Mouse (Mus musculus) midbrain, postnatal 0 days (tissue): ENCODE results near the gene Pacsin2. TPM values are rescaled to one million over a fixed set of nuclear protein-coding genes. Genes with fewer than 3 reads are reported as not detected.

ENCODE experiments used
- ATAC-seq: fragments of 200-750 bp; cut with Nextera tagmentation; 2 replicates; pipeline ENCODE4 v1.8.0; 2017; ENCODE audit warnings: moderate number of reproducible peaks, mild to moderate bottlenecking, moderate TSS enrichment, moderate library complexity; ENCODE audit not compliant: low FRiP score
- DNase-seq: peaks from one replicate; pipeline ENCODE4 v3.0.0-alpha.2; 2015; ENCODE audit warnings: low spot score
- H3K27ac ChIP-seq: fragments of 300-500 bp; sonication (generic); 2 replicates; pipeline ENCODE4 v1.5.1; 2014; ENCODE audit warnings: low read depth, mild to moderate bottlenecking, low read length, mixed read lengths
- H3K27me3 ChIP-seq: fragments of 300-500 bp; sonication (generic); 2 replicates; pipeline ENCODE4 v1.6.1; 2014; ENCODE audit warnings: low read length, control low read depth, mixed read lengths; ENCODE audit not compliant: insufficient read depth
- H3K36me3 ChIP-seq: fragments of 300-500 bp; sonication (generic); 2 replicates; pipeline ENCODE4 v1.6.1; 2014; ENCODE audit warnings: low read length, control low read depth, mixed read lengths; ENCODE audit not compliant: insufficient read depth
- H3K4me1 ChIP-seq: fragments of 300-500 bp; sonication (generic); 2 replicates; pipeline ENCODE4 v1.6.1; 2014; ENCODE audit warnings: mild to moderate bottlenecking, control low read depth, antibody characterized with exemption, low read length, mixed read lengths; ENCODE audit not compliant: insufficient read depth
- H3K4me2 ChIP-seq: fragments of 300-500 bp; sonication (generic); 2 replicates; pipeline ENCODE4 v1.6.1; 2014; ENCODE audit warnings: low read depth, mild to moderate bottlenecking, low read length, mixed read lengths; ENCODE audit not compliant: poor library complexity, severe bottlenecking
- H3K4me3 ChIP-seq: fragments of 300-500 bp; sonication (generic); 2 replicates; pipeline ENCODE4 v1.5.1; 2014; ENCODE audit warnings: low read depth, mild to moderate bottlenecking, low read length, moderate library complexity
- H3K9ac ChIP-seq: fragments of 300-500 bp; sonication (generic); replicated peaks from 2 replicates; pipeline ENCODE4 v1.6.1; 2014; ENCODE audit warnings: mild to moderate bottlenecking, low read length, moderate library complexity, mixed read lengths; ENCODE audit not compliant: poor library complexity, severe bottlenecking
- H3K9me3 ChIP-seq: fragments of 300-500 bp; sonication (generic); 2 replicates; pipeline ENCODE4 v1.6.1; 2016; ENCODE audit warnings: low read length, control low read depth
- CTCF ChIP-seq: IDR thresholded peaks from 2 replicates; pipeline ENCODE4 v1.5.1; 2016; ENCODE audit warnings: antibody characterized with exemption, mild to moderate bottlenecking
- WGBS: fragments of 180-500 bp; shearing (Covaris S2); extraction: QIAGEN DNeasy Blood & Tissue Kit; methylation state at CpG from one replicate; pipeline ENCODE4 v1.1.7; 2014; 5-methylcytosine and 5-hydroxymethylcytosine counted together
- polyA plus RNA-seq: library from polyadenylated mRNA; unstranded; fragments of >200 nt; fragmentation: Nextera tagmentation; extraction: Ambion mirVana; gene quantifications from 2 replicates; pipeline ENCODE4 v1.2.1, GENCODE M21; 2015
- total RNA-seq: library from RNA; depleted of rRNA; stranded (reverse); fragments of >200 nt; gene quantifications from 2 replicates; pipeline ENCODE4 v1.2.3, GENCODE M21; 2014

Pacsin2 gene
- total and polyA plus RNA-seq, 2 experiments from 2014 or later, result 14.6 to 16.2 TPM

- H3K4me2 ChIP-seq, result no peak overlapping the region
- no peak overlapping the region for H3K9ac ChIP-seq
- H3K36me3 ChIP-seq, result no peaks in the 10 kb centered on the region
- no peaks in the 10 kb centered on the region for H3K27me3 ChIP-seq
- H3K4me1 ChIP-seq, result 0 out of 2 replicates have a peak, but pooled peaks cover 1% of the 10 kb centered on the region
- H3K9me3 ChIP-seq, result no peaks in the 10 kb centered on the region
- H3K27ac ChIP-seq, result no peak overlapping the region
- ATAC-seq, result no peak
- no peak overlapping the region for H3K4me3 ChIP-seq
- no peak for DNase-seq
- 73% methylated on average over 10 of the region's 10 CpGs for WGBS
- no peak for TF ChIP-seq CTCF
These were observed 9.5 kb upstream of the Pacsin2 start for GRCm38 (mm10) chr15:83473832-83474465.

GRCm38 (mm10) chr15:83473251-83473650 is 8.8 kb upstream of the Pacsin2 start:
- Histone ChIP-seq H3K27ac (no peak overlapping the region), H3K9me3 (no peaks in the 10 kb centered on the region), H3K4me2 (no peak overlapping the region), H3K27me3 (no peaks in the 10 kb centered on the region), H3K9ac (no peak overlapping the region), H3K4me1 (0 out of 2 replicates have a peak, but pooled peaks cover 3% of the 10 kb centered on the region), H3K36me3 (no peaks in the 10 kb centered on the region), H3K4me3 (no peak overlapping the region)
- DNase-seq (no peak), ATAC-seq (no peak)
- no peak for TF ChIP-seq CTCF
- WGBS, result 91% methylated on average over 1 of the region's 1 CpGs

- H3K4me3 ChIP-seq, result no peak overlapping the region
- TF ChIP-seq CTCF, result no peak
- H3K9ac ChIP-seq, result no peak overlapping the region
- 82% methylated on average over 7 of the region's 7 CpGs for WGBS
- 0 out of 2 replicates have a peak, but pooled peaks cover 3% of the 10 kb centered on the region for H3K4me1 ChIP-seq
- no peaks in the 10 kb centered on the region for H3K27me3 ChIP-seq
- no peak overlapping the region for H3K4me2 ChIP-seq
- no peaks in the 10 kb centered on the region for H3K9me3 ChIP-seq
- ATAC-seq (peak; percentile 56; the same call in 1 of the 2 replicates), DNase-seq (peak; percentile 41)
- H3K27ac ChIP-seq, result no peak overlapping the region
- no peaks in the 10 kb centered on the region for H3K36me3 ChIP-seq
These were observed 7.1 kb upstream of the Pacsin2 start for GRCm38 (mm10) chr15:83471476-83471875.

GRCm38 (mm10) chr15:83470443-83470842 is 6.0 kb upstream of the Pacsin2 start:
- TF ChIP-seq CTCF, result no peak
- H3K27ac ChIP-seq, result no peak overlapping the region
- H3K4me3 ChIP-seq, result no peak overlapping the region
- no peaks in the 10 kb centered on the region for H3K27me3 ChIP-seq
- 0 out of 2 replicates have a peak, but pooled peaks cover 3% of the 10 kb centered on the region for H3K4me1 ChIP-seq
- H3K36me3 ChIP-seq, result no peaks in the 10 kb centered on the region
- DNase-seq (no peak), ATAC-seq (no peak)
- no peak overlapping the region for H3K9ac ChIP-seq
- no peak overlapping the region for H3K4me2 ChIP-seq
- H3K9me3 ChIP-seq, result no peaks in the 10 kb centered on the region
- WGBS, result 82% methylated on average over 8 of the region's 8 CpGs

- ATAC-seq (no peak), DNase-seq (no peak)
- Histone ChIP-seq H3K4me1 (0 out of 2 replicates have a peak, but pooled peaks cover 3% of the 10 kb centered on the region), H3K9ac (no peak overlapping the region), H3K4me3 (no peak overlapping the region), H3K9me3 (no peaks in the 10 kb centered on the region), H3K27ac (no peak overlapping the region), H3K36me3 (no peaks in the 10 kb centered on the region), H3K4me2 (no peak overlapping the region), H3K27me3 (no peaks in the 10 kb centered on the region)
- TF ChIP-seq CTCF, result 0 out of 2 replicates have a peak, but pooled peaks have one; percentile 1
- 69% methylated on average over 6 of the region's 6 CpGs for WGBS
These were observed 4.9 kb upstream of the Pacsin2 start for GRCm38 (mm10) chr15:83469279-83469821.

- Histone ChIP-seq H3K36me3 (no peaks in the 10 kb centered on the region), H3K9me3 (no peaks in the 10 kb centered on the region), H3K4me1 (0 out of 2 replicates have a peak, but pooled peaks cover 3% of the 10 kb centered on the region), H3K27me3 (no peaks in the 10 kb centered on the region), H3K9ac (no peak overlapping the region), H3K4me3 (no peak overlapping the region), H3K27ac (no peak overlapping the region), H3K4me2 (no peak overlapping the region)
- 89% methylated on average over 9 of the region's 9 CpGs for WGBS
- DNase-seq, result no peak
- TF ChIP-seq CTCF, result no peak
- no peak for ATAC-seq
These were observed 3.0 kb upstream of the Pacsin2 start for GRCm38 (mm10) chr15:83467232-83467966.
